Mouse (Mus musculus) Patski (cell line): ENCODE results near the gene Det1. TPM values are rescaled to one million over a fixed set of nuclear protein-coding genes. Genes with fewer than 3 reads are reported as not detected.

Experiments used
- ATAC-seq: fragments of 100-300 bp; one replicate; pipeline ENCODE4 v1.8.0; 2021
- CTCF ChIA-PET: fragments of 350-600 bp; sonication (Branson Sonifier 250); formaldehyde crosslinking; loops from one replicate; lab custom pipeline; 2022; ENCODE audit warnings: inconsistent platforms; lab: Charles Lee
- POLR2A ChIA-PET: fragments of 350-600 bp; sonication (Branson Sonifier 250); formaldehyde crosslinking; loops from one replicate; lab custom pipeline; 2022; ENCODE audit warnings: antibody characterized with exemption, inconsistent platforms; lab: Charles Lee
- DNase-seq: peaks from one replicate; pipeline ENCODE4 v3.0.0-alpha.2; 2011; ENCODE audit warnings: low read depth, low spot score
- H3K27me3 ChIP-seq: fragments of 371-371 bp; one replicate; pipeline ENCODE4 v1.5.1; 2021
- CTCF ChIP-seq: fragments of 100-300 bp; IDR thresholded peaks from one replicate; pipeline ENCODE4 v1.5.1; 2021
- in situ Hi-C: fragments of 300-500 bp; cut with MboI; formaldehyde crosslinking; loops from 3 replicates; pipeline ENCODE4 v1.11.1; 2018; ENCODE audit warnings: low pct_unique_long_range_greater_than_20kb, mixed read lengths
- polyA plus RNA-seq: library from polyadenylated mRNA; unstranded; gene quantifications from one replicate; pipeline ENCODE4 v1.2.3, GENCODE M21; 2021

Det1 gene
- polyA plus RNA-seq, result 10.9 TPM

DNA sequence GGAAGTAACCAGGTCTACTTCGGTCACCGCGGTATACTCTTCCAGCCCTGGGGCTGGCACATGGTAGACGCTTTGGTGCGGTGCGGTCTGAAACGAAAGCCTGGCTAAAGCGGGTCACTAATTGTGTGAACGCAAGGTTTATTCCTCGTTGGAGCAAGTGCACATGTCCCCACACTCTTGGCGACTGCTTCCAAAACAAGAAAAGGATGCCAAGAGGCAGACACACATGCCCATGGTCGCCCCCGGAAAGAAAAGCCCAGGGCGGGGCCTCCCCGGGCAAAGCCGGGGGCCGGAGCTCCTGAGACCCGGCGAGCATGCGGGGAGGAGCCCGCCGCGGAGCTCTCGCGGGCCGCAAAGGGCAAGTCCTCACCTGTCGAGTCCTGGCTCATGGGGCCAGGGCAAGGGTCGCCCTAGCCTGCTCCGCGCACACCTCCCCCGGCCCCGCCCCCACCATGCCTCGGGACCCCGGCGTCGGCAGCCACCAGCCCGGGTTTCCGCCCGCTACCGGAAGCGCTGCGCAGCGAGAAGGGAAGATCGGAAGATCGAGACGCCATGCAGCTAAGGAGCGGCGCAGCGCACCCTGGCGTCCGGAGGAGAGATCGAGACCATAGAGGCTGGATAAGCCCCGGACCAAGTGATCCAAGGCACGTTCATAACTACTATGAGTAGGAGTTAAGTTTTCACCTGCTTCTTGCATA is at the start of gene Det1:
Gene Det1, minus strand, starts transcription at position 527 of the 698 bp plus-strand sequence.
- ChIA-PET CTCF (interaction anchor here (0.9 to 2.2 kb wide), 10 partner anchors 9 to 47 kb away, joined by 3 to 7 read pairs (median 4); no protein-coding TSS in a partner anchor), POLR2A (no interaction called here)
- peak; percentile 20 for DNase-seq
- H3K27me3 ChIP-seq, result no peaks in the 10 kb centered on the region
- peak; percentile 91 for TF ChIP-seq CTCF
- in situ Hi-C loops, result no loop called here
- peak; percentile 98 for ATAC-seq

DNA sequence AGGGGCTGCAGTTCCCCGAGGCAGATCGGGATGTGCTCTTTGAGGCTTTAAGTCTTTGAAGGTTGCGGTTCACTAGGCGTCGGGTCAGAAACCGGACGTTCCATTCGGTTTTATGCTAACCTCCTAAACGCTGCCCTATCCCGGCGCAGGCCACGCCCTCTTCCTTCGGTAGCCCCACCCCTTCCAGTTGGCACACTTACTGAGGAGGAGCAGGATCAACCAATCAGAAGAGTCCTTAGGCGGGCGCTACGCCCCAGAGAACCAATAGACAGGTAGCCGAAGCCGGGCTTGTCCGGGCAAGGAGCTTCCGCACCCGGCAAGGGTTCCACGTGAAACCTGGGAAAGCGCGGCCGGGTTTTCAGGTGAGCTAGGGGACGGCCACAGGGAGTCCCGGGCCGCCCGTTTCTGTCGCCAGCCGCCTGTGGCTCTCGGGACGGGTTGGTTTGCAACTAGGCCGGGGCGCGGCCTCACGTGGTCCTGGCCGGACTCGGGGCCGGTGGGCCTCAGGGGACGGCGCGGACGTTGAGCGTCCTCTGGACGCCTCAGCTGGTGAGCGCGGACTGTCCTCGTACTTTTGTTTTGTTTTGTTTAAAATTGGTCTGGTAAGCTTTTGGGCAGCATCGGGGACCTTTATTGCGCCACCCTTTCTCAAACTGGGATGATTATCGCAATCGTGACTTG is 48.7 kb upstream of the Det1 start, which contains the start of gene Aen:
Gene Aen, plus strand, starts transcription at position 202 of the 681 bp plus-strand sequence.
- H3K27me3 ChIP-seq, result no peaks in the 10 kb centered on the region
- ChIA-PET POLR2A (interaction anchor here (0.7 to 1.8 kb wide), 3 partner anchors 31 to 479 kb away, joined by 3 to 8 read pairs (median 4); no protein-coding TSS in a partner anchor), CTCF (interaction anchor here (1.1 to 2.7 kb wide), 3 partner anchors 9 to 29 kb away, joined by 3 to 8 read pairs (median 7); no protein-coding TSS in a partner anchor)
- ATAC-seq, result peak; percentile 99
- TF ChIP-seq CTCF, result no peak
- in situ Hi-C loops, result loop anchor here (10.0 to 25.0 kb wide), 2 partner anchors 321 to 1758 kb away; no protein-coding TSS in a partner anchor
- peak; percentile 96 for DNase-seq

DNA sequence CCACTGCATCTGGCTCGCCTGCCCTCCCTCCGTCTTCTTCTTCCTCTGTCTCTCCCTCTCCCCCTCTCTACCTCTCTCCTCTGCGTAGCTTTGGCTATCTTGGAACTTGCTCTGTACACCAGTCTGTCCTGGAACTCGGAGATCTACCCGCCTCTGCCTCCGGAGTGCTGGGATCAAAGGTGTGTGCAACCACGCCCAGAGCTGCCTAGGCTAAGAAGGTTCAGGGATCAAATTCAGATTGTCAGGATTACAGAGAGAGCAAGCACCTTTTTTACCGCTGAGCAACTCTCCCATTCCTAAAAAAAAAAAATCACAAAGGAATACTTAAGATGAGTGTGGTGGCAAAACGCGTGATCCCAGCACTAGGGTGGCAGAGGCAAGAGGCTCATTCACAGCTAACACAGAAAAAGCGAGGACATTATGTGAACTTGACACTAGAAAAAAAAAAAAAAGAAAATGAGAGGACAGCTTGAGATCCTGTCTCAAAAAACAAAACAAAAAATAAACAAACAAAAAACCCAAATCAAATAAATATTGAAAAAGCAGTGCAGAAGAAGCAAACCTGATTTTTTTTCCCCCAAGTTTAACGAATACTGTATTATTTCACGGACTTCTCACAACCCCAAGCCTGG is 48.1 kb upstream of the Det1 start:
- POLR2A ChIA-PET, result interaction anchor here (0.6 to 1.8 kb wide), 3 partner anchors 114 to 480 kb away, joined by 4 to 8 read pairs (median 5); no protein-coding TSS in a partner anchor
- no peaks in the 10 kb centered on the region for H3K27me3 ChIP-seq
- no peak for ATAC-seq

DNA sequence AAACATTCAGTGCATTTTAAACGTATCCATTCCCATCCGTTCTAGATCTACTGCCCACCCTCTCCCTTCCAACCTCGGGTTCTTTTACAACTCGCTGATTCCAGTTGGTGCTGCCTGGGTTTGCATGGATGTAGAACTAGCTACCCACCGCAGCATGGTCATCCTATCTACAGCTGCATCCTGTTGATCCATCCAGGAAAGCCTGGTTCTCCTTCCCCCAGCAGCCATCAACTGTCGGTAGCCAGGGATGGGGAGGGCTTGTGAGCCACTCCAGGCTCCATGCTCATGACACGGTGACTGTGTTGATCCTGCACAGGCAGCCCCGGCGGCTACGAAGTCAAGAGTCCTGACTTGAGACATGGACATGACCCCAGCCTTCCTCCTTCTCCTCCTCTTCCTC is 46.9 kb upstream of the Det1 start:
- no peak for ATAC-seq
- H3K27me3 ChIP-seq, result no peaks in the 10 kb centered on the region
- CTCF ChIA-PET, result interaction anchor here (1.0 to 2.2 kb wide), 4 partner anchors 13 to 105 kb away, joined by 4 to 7 read pairs (median 6); partner anchors contain the start of gene Det1
- POLR2A ChIA-PET, result no interaction called here
- no peak for TF ChIP-seq CTCF
- DNase-seq, result no peak
- in situ Hi-C loops, result loop anchor here (5.0 to 25.0 kb wide), 3 partner anchors 102 to 1757 kb away; no protein-coding TSS in a partner anchor

More for the DNA sequence above, 48.1 kb upstream of the Det1 start:
- CTCF ChIA-PET, result interaction anchor here (1.7 to 2.2 kb wide), 3 partner anchors 14 to 106 kb away, joined by 4 to 7 read pairs (median 7); partner anchors contain the start of gene Det1
- in situ Hi-C loops, result loop anchor here (10.0 to 25.0 kb wide), 2 partner anchors 320 to 1758 kb away; no protein-coding TSS in a partner anchor
- DNase-seq, result no peak
- no peak for TF ChIP-seq CTCF

- ChIA-PET CTCF (interaction anchor here (0.7 to 2.3 kb wide), 13 partner anchors 10 to 325 kb away, joined by 3 to 18 read pairs (median 4); partner anchors contain the start of genes Det1, Mrpl46 and Mrps11), POLR2A (interaction anchor here (1.2 kb wide), 1 partner anchor 100 kb away, joined by 3 read pairs; no protein-coding TSS in a partner anchor)
- in situ Hi-C loops, result loop anchor here (5.0 to 25.0 kb wide), 3 partner anchors 98 to 1753 kb away; no protein-coding TSS in a partner anchor
- peak; percentile 85 for TF ChIP-seq CTCF
- H3K27me3 ChIP-seq, result peaks cover 12% of the 10 kb centered on the region
- DNase-seq (no peak), ATAC-seq (no peak)
Observed at GRCm38 (mm10) chr7:78890641-78891040, 43.6 kb upstream of the Det1 start.

DNA sequence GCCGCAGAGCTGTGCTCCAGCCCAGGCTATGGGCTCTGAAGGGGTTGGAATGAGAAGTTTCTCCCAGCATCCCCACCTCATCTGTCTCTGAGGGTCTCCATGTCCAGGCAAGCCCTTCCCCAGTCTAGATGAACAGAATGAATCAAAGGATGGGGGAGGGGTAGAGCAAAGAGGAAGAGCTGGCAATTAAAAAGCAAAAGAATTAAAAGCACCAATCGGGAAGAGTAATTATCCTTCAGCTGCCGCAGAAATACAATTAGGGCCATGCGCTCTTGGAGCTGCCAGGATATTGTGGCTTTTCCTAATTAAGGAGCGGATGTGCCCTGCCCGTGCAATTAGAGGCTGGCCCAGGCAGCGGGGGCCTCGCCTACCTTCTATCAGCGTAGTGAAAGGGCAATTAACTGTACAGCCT is 40.4 kb upstream of the Det1 start:
- peaks cover 21% of the 10 kb centered on the region for H3K27me3 ChIP-seq
- POLR2A ChIA-PET, result no interaction called here
- in situ Hi-C loops, result loop anchor here (25.0 kb wide), 1 partner anchor 1750 kb away; no protein-coding TSS in a partner anchor
- DNase-seq, result no peak
- TF ChIP-seq CTCF, result no peak
- CTCF ChIA-PET, result interaction anchor here (1.0 to 2.4 kb wide), 2 partner anchors 50 to 97 kb away, joined by 3 to 8 read pairs; no protein-coding TSS in a partner anchor
- ATAC-seq, result no peak

GRCm38 (mm10) chr7:78886496-78886895 is 39.4 kb upstream of the Det1 start:
- no peak for TF ChIP-seq CTCF
- POLR2A ChIA-PET, result no interaction called here
- H3K27me3 ChIP-seq, result peaks cover 22% of the 10 kb centered on the region

GRCm38 (mm10) chr7:78885404-78885803 is 38.3 kb upstream of the Det1 start:
- ATAC-seq, result no peak
- DNase-seq, result no peak
- in situ Hi-C loops, result loop anchor here (25.0 kb wide), 1 partner anchor 1748 kb away; no protein-coding TSS in a partner anchor
- TF ChIP-seq CTCF, result no peak
- POLR2A ChIA-PET, result no interaction called here
- CTCF ChIA-PET, result no interaction called here
- peaks cover 24% of the 10 kb centered on the region for H3K27me3 ChIP-seq

More at GRCm38 (mm10) chr7:78886496-78886895, 39.4 kb upstream of the Det1 start:
- DNase-seq (no peak), ATAC-seq (no peak)
- in situ Hi-C loops, result loop anchor here (25.0 kb wide), 1 partner anchor 1749 kb away; no protein-coding TSS in a partner anchor
- CTCF ChIA-PET, result interaction anchor here (2.4 kb wide), 1 partner anchor 96 kb away, joined by 8 read pairs; no protein-coding TSS in a partner anchor

DNA sequence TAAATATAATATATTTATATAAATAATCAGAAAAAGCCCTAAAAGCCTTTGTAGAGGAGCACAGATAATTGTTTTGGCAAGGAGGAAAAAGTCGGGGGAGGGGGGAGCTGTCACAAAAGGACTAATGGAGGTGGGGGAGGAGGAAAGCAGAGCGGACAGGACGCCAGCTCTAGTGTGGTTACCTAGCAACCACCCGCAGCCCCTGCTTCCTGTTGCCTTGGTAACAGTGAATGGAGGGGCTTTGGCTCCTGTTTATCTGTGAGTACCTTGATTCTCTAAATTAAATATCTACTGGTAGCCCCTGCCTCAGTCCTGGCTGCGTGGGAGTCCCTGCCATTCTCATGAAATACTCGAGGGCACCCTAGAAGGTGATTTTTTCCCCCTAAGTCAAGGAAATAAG is 37.1 kb upstream of the Det1 start:
- CTCF ChIA-PET, result no interaction called here
- H3K27me3 ChIP-seq, result peaks cover 32% of the 10 kb centered on the region
- ATAC-seq, result no peak
- in situ Hi-C loops, result loop anchor here (25.0 kb wide), 1 partner anchor 1747 kb away; no protein-coding TSS in a partner anchor
- POLR2A ChIA-PET, result no interaction called here
- DNase-seq, result no peak
- no peak for TF ChIP-seq CTCF
